Mouse (Mus musculus) heart, adult 2 months (tissue): ENCODE measurements around the gene Zer1. TPM values are rescaled to one million over a fixed set of nuclear protein-coding genes. Genes with fewer than 3 reads are reported as not detected.

ENCODE experiments used
- DNase-seq, 2 experiments: peaks; one replicate each; pipeline ENCODE4 v3.0.0; 2021
- H3K27ac ChIP-seq: fragments of 200-600 bp; 2 replicates; pipeline ENCODE4 v1.8.1; 2022
- H3K27me3 ChIP-seq: fragments of 200-500 bp; 2 replicates; pipeline ENCODE4 v1.6.1; 2012; ENCODE audit warnings: mild to moderate bottlenecking, low read length, inconsistent platforms, mixed read lengths; ENCODE audit not compliant: control insufficient read depth, insufficient read depth
- H3K36me3 ChIP-seq: fragments of 200-500 bp; 2 replicates; pipeline ENCODE4 v1.6.1; 2012; ENCODE audit warnings: low read length, inconsistent platforms; ENCODE audit not compliant: control insufficient read depth, insufficient read depth
- H3K4me1 ChIP-seq: fragments of 200-500 bp; 2 replicates; pipeline ENCODE4 v1.6.1; 2011; ENCODE audit warnings: low read length; ENCODE audit not compliant: control insufficient read depth, insufficient read depth
- H3K4me3 ChIP-seq: fragments of 200-600 bp; 2 replicates; pipeline ENCODE4 v1.8.1; 2022
- H3K79me2 ChIP-seq: fragments of 200-500 bp; replicated peaks from 2 replicates; pipeline ENCODE4 v1.6.1; 2012; ENCODE audit warnings: mild to moderate bottlenecking, inconsistent platforms, low read length, moderate library complexity, mixed read lengths; ENCODE audit not compliant: control insufficient read depth, insufficient read depth
- H3K9ac ChIP-seq: fragments of 200-500 bp; 2 replicates; pipeline ENCODE4 v1.6.1; 2012; ENCODE audit warnings: low read depth, mild to moderate bottlenecking, control low read depth, inconsistent platforms, low read length, mixed read lengths
- CTCF ChIP-seq: fragments of 200-600 bp; IDR thresholded peaks from 2 replicates; pipeline ENCODE4 v1.8.1; 2022; ENCODE audit warnings: antibody characterized with exemption, mild to moderate bottlenecking, moderate library complexity
- EP300 ChIP-seq: fragments of 200-500 bp; IDR thresholded peaks from 2 replicates; pipeline ENCODE4 v1.6.1; 2011; ENCODE audit warnings: low read depth, low read length, control low read depth; ENCODE audit not compliant: insufficient read depth
- POLR2A ChIP-seq: fragments of 200-500 bp; IDR thresholded peaks from 2 replicates; pipeline ENCODE4 v1.6.1; 2011; ENCODE audit warnings: mild to moderate bottlenecking, low read depth, low read length, control low read depth; ENCODE audit not compliant: insufficient read depth
- WGBS: fragments of 180-500 bp; shearing (Covaris S2); methylation state at CpG from one replicate; pipeline ENCODE4 v1.1.7; 2018; 5-methylcytosine and 5-hydroxymethylcytosine counted together
- intact Hi-C: fragments of 180-260 bp; cut with DNase I; formaldehyde crosslinking; loops from one replicate; pipeline ENCODE4 v1.15.1; 2025
- polyA plus RNA-seq: library from polyadenylated mRNA; depleted of rRNA; stranded (reverse); fragments of >200 nt; gene quantifications from 2 replicates; pipeline ENCODE4 v1.2.3, GENCODE M21; 2012
- total RNA-seq, 2 experiments: library from RNA; stranded (reverse); gene quantifications; 2 replicates each; pipeline ENCODE4 v1.2.3; 2021

The Zer1 gene
- total and polyA plus RNA-seq, 3 experiments: 21.9 to 45.1 (median 26.6) TPM

DNA sequence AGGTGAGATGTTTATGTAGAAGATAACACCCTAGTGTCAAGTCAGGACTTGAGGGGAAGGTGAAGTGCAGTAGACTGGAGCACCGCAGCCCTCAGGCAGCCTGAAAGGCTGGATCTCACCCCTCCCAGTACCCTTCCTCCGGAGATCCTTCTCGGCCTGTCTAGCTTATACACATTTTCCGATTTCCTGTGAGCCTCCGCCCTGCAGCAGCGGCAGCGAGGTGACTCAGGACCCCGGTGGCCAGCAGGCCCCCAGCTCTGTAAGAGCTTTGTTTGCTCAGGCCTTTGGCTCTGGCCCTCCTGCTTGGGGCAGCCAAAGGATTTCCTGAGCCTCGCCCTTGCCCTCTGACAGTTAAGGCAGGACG is 46.1 kb downstream of the Zer1 start:
- intact Hi-C loops: loop anchor here (1.0 kb wide), 1 partner anchor 15 kb away; the partner anchor contains the start of gene Zdhhc12
- WGBS: 29% methylated on average over 10 of the region's 10 CpGs
- no peaks in the 10 kb centered on the region for H3K27me3 ChIP-seq
- 0 out of 2 replicates have a peak, but pooled peaks have one; percentile 17 for TF ChIP-seq POLR2A
- 0 out of 2 replicates have a peak, but pooled peaks have one; percentile 11 for TF ChIP-seq EP300
- TF ChIP-seq CTCF: no peak
- H3K9ac ChIP-seq: peak overlapping the region; percentile 28; the same call in 1 of the 2 replicates
- DNase-seq: peak; percentile 70 to 80
- peaks cover 5% of the 10 kb centered on the region for H3K4me1 ChIP-seq
- no peaks in the 10 kb centered on the region for H3K79me2 ChIP-seq
- H3K27ac ChIP-seq: peak overlapping the region; percentile 91
- no peaks in the 10 kb centered on the region for H3K36me3 ChIP-seq
- peak overlapping the region; percentile 67 for H3K4me3 ChIP-seq

- Histone ChIP-seq H3K27me3 (no peaks in the 10 kb centered on the region), H3K79me2 (no peaks in the 10 kb centered on the region), H3K36me3 (no peaks in the 10 kb centered on the region), H3K4me1 (peaks cover 5% of the 10 kb centered on the region), H3K4me3 (peak within 1 kb of the TSS; percentile 67), H3K27ac (peak within 1 kb of the TSS; percentile 91), H3K9ac (peak within 1 kb of the TSS; percentile 55)
- peak; percentile 88 to 93 for DNase-seq
- intact Hi-C loops: loop anchor here (1.0 kb wide), 1 partner anchor 16 kb away; the partner anchor contains the start of gene Zdhhc12
- TF ChIP-seq CTCF: peak; percentile 65
- TF ChIP-seq EP300: peak; percentile 27; the same call in 1 of the 2 replicates
- TF ChIP-seq POLR2A: 0 out of 2 replicates have a peak, but pooled peaks have one; percentile 32
- WGBS: under 1% methylated on average over 53 of the region's 53 CpGs
Observed at GRCm38 (mm10) chr2:30077502-30078348, 46.7 kb downstream of the Zer1 start, which contains the start of gene Pkn3. Gene Pkn3 (plus strand): TSS chr2:30077684.

DNA sequence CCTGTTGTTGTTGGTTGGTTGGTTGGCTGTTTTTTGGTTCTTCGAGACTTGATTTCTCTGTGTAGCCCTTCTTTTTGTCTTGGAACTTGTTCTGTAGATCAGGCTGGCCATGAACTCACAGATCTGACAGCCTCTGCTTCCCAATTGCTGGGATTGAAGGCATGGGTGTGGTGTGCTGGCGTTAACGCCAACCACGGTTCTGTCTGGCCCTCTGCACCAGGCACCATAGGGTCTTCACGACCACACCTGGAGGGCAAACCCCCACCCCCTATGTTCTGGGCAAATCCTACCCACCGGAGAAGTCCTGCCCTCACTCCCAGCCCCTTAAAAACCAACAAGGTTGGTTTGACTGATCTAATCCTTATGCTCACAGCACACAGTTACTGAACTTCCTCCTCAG is 47.4 kb downstream of the Zer1 start:
- H3K27ac ChIP-seq: peak overlapping the region; percentile 91
- peak overlapping the region; percentile 3; the same call in 1 of the 2 replicates for H3K9ac ChIP-seq
- TF ChIP-seq EP300: no peak
- TF ChIP-seq CTCF: no peak
- TF ChIP-seq POLR2A: no peak
- H3K36me3 ChIP-seq: no peaks in the 10 kb centered on the region
- H3K27me3 ChIP-seq: no peaks in the 10 kb centered on the region
- peaks cover 5% of the 10 kb centered on the region for H3K4me1 ChIP-seq
- H3K4me3 ChIP-seq: no peak overlapping the region
- no peak for DNase-seq
- WGBS: 69% methylated on average over 6 of the region's 6 CpGs
- intact Hi-C loops: no loop called here
- H3K79me2 ChIP-seq: no peaks in the 10 kb centered on the region

GRCm38 (mm10) chr2:30076439-30076838 is 47.9 kb downstream of the Zer1 start:
- peaks cover 5% of the 10 kb centered on the region for H3K4me1 ChIP-seq
- 94% methylated on average over 9 of the region's 9 CpGs for WGBS
- no peaks in the 10 kb centered on the region for H3K27me3 ChIP-seq
- no peak for TF ChIP-seq CTCF
- no peak for TF ChIP-seq EP300
- no peak for TF ChIP-seq POLR2A
- H3K27ac ChIP-seq: no peak overlapping the region
- H3K9ac ChIP-seq: no peak overlapping the region
- H3K4me3 ChIP-seq: no peak overlapping the region
- no peaks in the 10 kb centered on the region for H3K36me3 ChIP-seq
- H3K79me2 ChIP-seq: no peaks in the 10 kb centered on the region
- no peak for DNase-seq
- intact Hi-C loops: no loop called here

DNA sequence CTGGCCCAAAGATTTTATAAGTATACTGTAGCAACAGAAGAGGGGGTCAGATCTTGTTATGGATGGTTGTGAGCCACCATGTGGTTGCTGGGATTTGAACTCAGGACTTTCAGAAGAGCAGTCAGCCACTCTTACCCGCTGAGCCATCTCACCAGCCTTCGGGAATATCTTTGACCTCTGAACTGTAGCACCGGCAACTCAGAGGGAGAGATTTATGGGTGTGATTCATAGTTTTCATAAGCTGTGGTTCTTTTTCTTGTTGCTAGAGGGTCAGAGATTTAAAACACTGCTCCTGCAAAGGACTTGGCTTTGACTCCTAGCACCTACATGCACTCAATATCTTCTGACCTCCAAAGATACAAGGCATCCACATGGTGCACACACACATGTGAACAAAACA is 48.8 kb downstream of the Zer1 start:
- Histone ChIP-seq H3K36me3 (no peaks in the 10 kb centered on the region), H3K79me2 (no peaks in the 10 kb centered on the region), H3K4me3 (no peak overlapping the region), H3K9ac (no peak overlapping the region), H3K27me3 (no peaks in the 10 kb centered on the region), H3K4me1 (peaks cover 5% of the 10 kb centered on the region), H3K27ac (no peak overlapping the region)
- no peak for DNase-seq
- TF ChIP-seq CTCF: no peak
- TF ChIP-seq EP300: no peak
- no peak for TF ChIP-seq POLR2A
- WGBS: 59% methylated on average over 3 of the region's 3 CpGs
- intact Hi-C loops: no loop called here

DNA sequence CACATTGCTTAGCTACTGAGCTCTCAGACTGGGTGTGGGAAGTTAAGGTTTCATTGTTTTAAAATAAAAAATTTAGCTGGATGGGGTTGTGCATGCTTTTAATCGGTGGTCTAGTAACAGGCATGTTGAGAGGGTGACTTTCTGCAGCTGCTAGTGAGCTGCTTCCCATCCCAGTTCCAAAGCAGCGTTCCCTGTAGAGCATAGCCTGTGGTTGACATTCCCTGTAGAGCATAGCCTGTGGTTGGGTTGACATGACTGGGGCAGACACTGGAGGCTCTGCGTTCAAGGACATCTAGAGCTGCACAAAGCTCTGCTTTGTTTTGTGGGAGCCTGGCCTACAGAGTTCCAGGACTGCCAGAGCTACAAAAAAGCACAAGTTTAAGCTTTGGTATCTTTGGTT is 51.1 kb downstream of the Zer1 start:
- TF ChIP-seq CTCF: no peak
- 0 out of 2 replicates have a peak, but pooled peaks have one; percentile 12 for TF ChIP-seq POLR2A
- no peak for TF ChIP-seq EP300
- no peak for DNase-seq
- intact Hi-C loops: no loop called here

More for the DNA sequence above, 51.1 kb downstream of the Zer1 start:
- 73% methylated on average over 3 of the region's 3 CpGs for WGBS
- no peaks in the 10 kb centered on the region for H3K79me2 ChIP-seq
- no peak overlapping the region for H3K9ac ChIP-seq
- no peak overlapping the region for H3K4me3 ChIP-seq
- peaks cover 5% of the 10 kb centered on the region for H3K36me3 ChIP-seq
- H3K4me1 ChIP-seq: peaks cover 3% of the 10 kb centered on the region
- H3K27me3 ChIP-seq: no peaks in the 10 kb centered on the region
- no peak overlapping the region for H3K27ac ChIP-seq
